Mouse (Mus musculus): ENCODE measurements at regions not wholly inside any gene's neighbourhood (a gene's known extent, or its start where the extent isn't known, plus 50 kb on each side); places are given as distances from the start of the nearest gene placed in this dataset.
"Not testable (repeated sequence)": the region's sequence is repeated elsewhere in the genome, so short reads cannot be mapped to it uniquely, and the experiment has no call there.

DNA sequence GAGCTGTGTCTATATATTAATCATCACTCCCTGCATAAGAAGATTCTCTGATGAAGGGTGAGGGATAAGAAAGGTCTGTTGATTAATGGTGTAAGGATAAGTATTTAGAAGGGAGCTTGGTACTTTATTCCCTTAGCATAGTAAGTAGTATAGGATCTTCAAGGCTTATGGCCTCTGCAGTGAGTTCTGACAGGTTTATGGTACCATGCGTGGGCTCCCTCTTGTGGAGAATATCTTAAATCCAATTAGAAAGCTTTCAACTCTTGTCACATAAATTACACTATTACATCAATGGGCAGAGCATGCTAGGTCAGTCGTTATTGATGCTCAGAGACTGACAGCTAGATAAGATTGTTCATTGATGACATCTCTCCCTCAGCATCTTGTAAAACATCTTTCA, 112.7 kb upstream of the Grin3a start:
- peak; percentile 8 for DNase-seq (ENCODE audit: low read depth, low spot score)

DNA sequence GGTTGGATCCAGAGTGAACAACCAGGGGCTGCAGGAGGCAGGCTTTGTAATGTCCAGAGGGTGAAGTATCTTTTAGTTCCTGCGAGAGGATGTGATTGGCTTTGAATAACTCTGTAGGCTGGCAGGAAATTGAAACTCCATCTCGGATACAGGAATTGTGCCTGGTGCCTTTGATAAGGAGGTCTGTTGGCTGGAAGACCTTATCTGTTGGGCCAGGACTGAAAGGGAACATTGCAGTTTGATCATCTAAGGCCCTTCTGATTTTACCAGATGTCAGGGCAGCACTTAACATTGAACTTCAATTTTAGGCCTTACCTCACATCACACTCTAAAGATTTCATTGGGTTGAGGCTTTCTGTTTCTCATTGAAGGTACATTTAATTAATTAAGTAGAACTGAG, 111.3 kb upstream of the Grin3a start:
- no peak for DNase-seq (ENCODE audit: low read depth, low spot score)

DNA sequence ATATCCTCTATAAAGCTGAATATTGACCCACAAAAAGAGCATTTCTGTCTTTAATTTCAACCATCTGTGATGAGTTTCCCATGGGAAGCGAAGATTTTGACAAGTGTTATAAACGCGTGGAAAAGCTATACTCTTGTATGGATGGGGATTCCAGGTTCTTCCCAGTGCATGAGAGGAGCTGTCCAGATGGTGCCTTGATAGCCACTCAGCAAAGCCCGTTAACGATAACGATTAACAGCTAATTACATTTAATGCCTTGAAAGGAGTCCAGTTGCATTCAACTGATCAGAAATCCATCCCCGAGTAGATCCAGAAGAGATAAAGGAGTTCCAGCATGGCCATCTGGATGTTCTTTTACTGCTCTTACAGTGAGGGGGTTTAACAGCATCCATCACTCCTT, 100.8 kb upstream of the Grin3a start:
- no peak for DNase-seq (ENCODE audit: low read depth, low spot score)

DNA sequence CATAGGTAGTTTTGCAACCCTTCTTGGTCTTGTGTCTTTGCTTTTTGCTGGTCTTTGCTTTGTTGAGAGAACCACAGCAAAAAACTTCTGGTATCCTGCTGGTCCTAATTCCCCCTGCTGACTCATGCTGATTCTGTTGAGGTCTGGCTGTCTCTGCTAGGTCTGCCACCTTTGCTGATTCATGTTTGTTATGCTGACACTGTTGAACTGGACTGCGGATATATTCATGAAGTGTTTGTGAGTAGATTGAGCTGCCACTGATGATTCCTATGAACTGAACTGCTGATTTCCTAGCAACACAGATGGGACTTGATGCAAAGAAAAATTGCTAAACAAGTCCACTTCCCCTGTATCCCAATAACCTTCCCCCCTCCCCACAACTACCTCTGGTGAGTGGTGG, 91.9 kb upstream of the Grin3a start:
- no peak for DNase-seq (ENCODE audit: low read depth, low spot score)

DNA sequence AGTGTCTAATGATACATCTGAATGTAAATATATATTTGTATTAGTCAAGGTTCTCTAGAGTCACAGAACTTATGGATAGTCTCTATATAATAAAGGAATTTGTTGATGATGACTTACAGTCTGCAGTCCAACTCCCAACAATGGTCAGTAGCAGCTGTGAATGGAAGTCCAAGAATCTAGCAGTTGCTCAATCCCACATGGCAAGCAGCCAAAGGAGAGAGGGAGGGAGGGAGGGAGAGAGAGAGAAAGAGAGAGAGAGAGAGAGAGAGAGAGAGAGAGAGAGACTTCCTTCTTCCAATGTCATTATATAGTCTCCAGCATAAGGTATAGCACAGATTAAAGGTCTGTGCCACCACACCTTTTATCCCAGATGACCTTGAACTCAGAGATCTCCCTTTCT, 84.1 kb upstream of the Grin3a start:
- not testable (repeated sequence) for DNase-seq (ENCODE audit: low read depth, low spot score)

DNA sequence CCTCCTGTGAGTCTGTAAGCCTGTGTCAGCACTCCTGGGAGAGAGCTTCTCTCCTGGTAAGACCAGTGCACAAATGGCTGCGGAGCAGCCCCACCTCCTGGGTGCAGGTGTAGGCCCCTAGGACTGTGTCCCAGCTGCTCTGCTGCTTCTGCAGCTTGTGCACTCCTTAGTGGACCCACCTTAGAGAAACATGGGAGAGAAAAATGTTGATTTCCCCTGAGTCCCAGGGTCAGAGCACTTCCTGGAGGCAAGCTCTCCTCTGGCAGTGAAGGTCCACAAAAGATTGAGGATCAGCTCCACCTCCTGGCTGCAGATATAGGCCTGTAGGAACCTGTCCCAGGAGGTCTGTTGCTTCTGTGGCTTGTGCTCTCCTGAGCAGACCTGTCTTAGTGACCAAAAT, 81.5 kb upstream of the Grin3a start:
- DNase-seq (ENCODE audit: low read depth, low spot score) = no peak

DNA sequence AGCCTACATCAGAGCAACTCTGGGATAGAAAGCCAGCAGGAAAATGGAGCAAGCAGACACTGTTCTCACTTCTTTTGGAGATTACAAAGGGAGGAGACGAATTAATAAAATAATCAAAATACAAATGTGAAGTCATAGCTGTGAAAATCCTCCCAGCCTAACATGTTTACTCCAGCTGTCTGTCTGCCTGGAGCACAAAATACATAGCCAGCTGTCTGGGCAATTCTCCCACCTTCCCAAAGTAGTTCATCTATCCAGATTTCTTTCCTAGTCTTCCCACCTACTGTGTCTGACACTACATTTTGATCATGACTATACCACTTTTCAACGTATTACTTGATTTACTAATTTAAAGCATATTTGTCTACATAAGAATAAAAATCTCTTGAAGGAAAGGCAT, 68.7 kb upstream of the Grin3a start:
- no peak for DNase-seq (ENCODE audit: low read depth, low spot score)

DNA sequence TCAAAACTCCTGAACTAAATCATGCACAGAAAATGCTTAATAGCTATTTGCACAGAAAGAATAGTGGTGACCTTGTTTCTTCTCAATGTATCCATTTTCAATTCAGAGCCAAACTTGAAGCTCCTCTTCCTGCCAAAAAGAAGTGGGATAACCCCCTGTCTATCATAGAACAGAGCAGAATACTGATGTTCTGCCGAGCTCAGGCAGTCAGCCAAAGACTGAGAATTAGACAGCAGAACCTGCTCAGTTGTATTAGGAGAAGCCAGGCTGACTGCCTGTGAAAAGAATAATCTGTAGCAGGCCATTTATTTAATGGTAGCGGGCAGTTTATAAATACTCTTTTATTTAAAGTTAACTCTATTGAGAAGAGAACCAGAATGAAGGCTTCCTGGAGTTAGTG, 68.1 kb upstream of the Grin3a start:
- DNase-seq (ENCODE audit: low read depth, low spot score) = peak; percentile 16

Data from retina, adult 2 months (tissue).